Comparison of ENCODE assay signal across 8 mouse cellular contexts in the genomic region with DNA sequence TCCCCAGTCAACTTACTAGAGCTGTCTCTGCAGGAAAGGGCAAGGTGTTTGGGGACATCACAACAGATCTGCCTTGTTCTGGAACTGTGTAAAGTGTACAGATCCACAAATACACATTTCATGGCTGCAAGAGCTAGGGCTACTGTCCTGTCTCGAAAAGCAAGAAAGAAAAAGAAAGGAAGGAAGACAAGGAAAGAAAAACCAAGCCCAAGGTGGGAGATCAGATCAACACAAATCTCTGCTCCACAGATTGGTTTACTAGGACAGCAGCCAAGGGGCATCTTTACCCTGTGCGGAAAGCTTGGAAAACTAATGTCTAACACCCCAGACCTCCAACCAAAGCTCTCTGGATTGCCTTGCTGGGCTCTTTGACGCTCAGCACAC. TPM values are rescaled to one million over a fixed set of nuclear protein-coding genes. Genes with fewer than 3 reads are reported as not detected.
DNase-seq lines count a peak whose midpoint lies in the region; ATAC-seq and TF ChIP-seq lines count a peak whose summit lies in the region.

No protein-coding gene starts in this region.

- no peak for TF ChIP-seq EP300 in liver, embryonic 14.5 days (IDR thresholded peaks at IDR 0.05; ENCODE audit: low read depth)

- no peak for ATAC-seq in erythroblast, adult 5-6 weeks (replicated peaks; ENCODE audit: low FRiP score, poor library complexity, severe bottlenecking)
- ATAC-seq in liver, embryonic 14.5 days (ENCODE audit: insufficient read depth), result no peak

- 46% methylated on average over 3 of the region's 3 CpGs for WGBS in thymus, adult 2 months
- 34% methylated on average over 3 of the region's 3 CpGs for WGBS in liver, embryonic 14.5 days (ENCODE audit: insufficient replicate concordance)

- H3K36me3 ChIP-seq in erythroblast, embryonic 14.5 days (ENCODE audit: control insufficient read depth), result peaks cover 20% of the 10 kb centered on the region
- no peaks in the 10 kb centered on the region for H3K36me3 ChIP-seq in thymus, adult 2 months (ENCODE audit: control insufficient read depth, insufficient read depth, low read length)
- peaks cover 5% of the 10 kb centered on the region; the same call in 1 of the 2 replicates for H3K36me3 ChIP-seq in liver, embryonic 14.5 days (replicated peaks; ENCODE audit: control insufficient read depth, insufficient read depth, low read depth)

- no peak for TF ChIP-seq POLR2A in thymus, adult 2 months (IDR thresholded peaks at IDR 0.05; ENCODE audit: control insufficient read depth, extremely low read depth, insufficient read depth, low read length, poor library complexity)

- no peak for DNase-seq in thymus, adult 2 months
- no peak for DNase-seq in thymus, postnatal 4 days
- DNase-seq in liver, embryonic 14.5 days (ENCODE audit: low read depth in 3 of 3, low spot score in 3 of 3), result no peak
- no peak for DNase-seq in c-Kit-positive CD71-positive TER-119-positive erythroid progenitor cells, embryonic 14.5 days (ENCODE audit: low spot score)
- DNase-seq in cerebellum, adult 9-11 months, result no peak
- DNase-seq in ovary, postnatal 36 days (ENCODE audit: low spot score), result no peak

- peak overlapping the region; percentile 91 for H3K4me2 ChIP-seq in liver, embryonic 14.5 days (ENCODE audit: low read depth)

- peaks cover 73% of the 10 kb centered on the region for H3K4me1 ChIP-seq in erythroblast, embryonic 14.5 days (ENCODE audit: control insufficient read depth)
- peaks cover 51% of the 10 kb centered on the region for H3K4me1 ChIP-seq in thymus, adult 2 months (replicated peaks; ENCODE audit: control insufficient read depth, insufficient read depth, low read length)
- peaks cover 23 to 53% of the 10 kb centered on the region in 2 experiments for H3K4me1 ChIP-seq in liver, embryonic 14.5 days (replicated peaks; ENCODE audit: control insufficient read depth in 2 of 2, insufficient read depth in 2 of 2, low read length in 1 of 2)

- no peak for TF ChIP-seq CTCF in thymus, adult 2 months (IDR thresholded peaks at IDR 0.05; ENCODE audit: borderline replicate concordance, control insufficient read depth, extremely low read depth, insufficient read depth, low read length, poor library complexity)
- no peak for TF ChIP-seq CTCF in liver, embryonic 14.5 days (IDR thresholded peaks at IDR 0.05; ENCODE audit: low read depth)

- peaks cover 5% of the 10 kb centered on the region for H3K9me3 ChIP-seq in erythroblast, embryonic 14.5 days (ENCODE audit: control insufficient read depth, low read length)
- no peaks in the 10 kb centered on the region for H3K9me3 ChIP-seq in liver, embryonic 14.5 days (ENCODE audit: control insufficient read depth, low read length)

- H3K27me3 ChIP-seq in erythroblast, embryonic 14.5 days (ENCODE audit: control insufficient read depth), result no peaks in the 10 kb centered on the region
- no peaks in the 10 kb centered on the region for H3K27me3 ChIP-seq in thymus, adult 2 months (ENCODE audit: control insufficient read depth, insufficient read depth, low read length)
- H3K27me3 ChIP-seq in liver, embryonic 14.5 days (ENCODE audit: control insufficient read depth, insufficient read depth, low read length), result no peaks in the 10 kb centered on the region

- H3K4me3 ChIP-seq in erythroblast, embryonic 14.5 days (replicated peaks), result peak overlapping the region; percentile 69
- peak overlapping the region; percentile 52 for H3K4me3 ChIP-seq in thymus, adult 2 months (ENCODE audit: control insufficient read depth, insufficient read depth, low read length)
- peak overlapping the region; percentile 56 to 72 for H3K4me3 ChIP-seq in liver, embryonic 14.5 days (ENCODE audit: insufficient read depth in 1 of 2, low read depth in 2 of 2, low read length in 2 of 2)

- H3K9ac ChIP-seq in liver, embryonic 14.5 days (replicated peaks), result no peak overlapping the region; the same call in 1 of the 2 replicates

- no peak overlapping the region for H3K27ac ChIP-seq in thymus, adult 2 months (ENCODE audit: control insufficient read depth, insufficient read depth, low read length)
- H3K27ac ChIP-seq in liver, embryonic 14.5 days, result no peak overlapping the region; the same call in 1 of the 2 replicates

RNA-seq across cellular contexts. Expression of gene Srebf1, which starts 0.3 kb away (rescaled TPM):
- 10.0 and 12.3 TPM in 2 replicates for polyA plus RNA-seq in erythroblast, embryonic 14.5 days (2012)
- total RNA-seq in erythroblast, adult 5-6 weeks (2015; ENCODE audit: low replicate concordance), result 1.3 and 13.0 TPM in 2 replicates
- 4.6 and 12.2 TPM in 2 replicates for total RNA-seq in erythroblast, adult 5-6 weeks (2017; ENCODE audit: low replicate concordance)
- 466 and 519 TPM in 2 replicates for polyA plus RNA-seq in thymus, adult 2 months (2012; rRNA removed)
- polyA plus RNA-seq in liver, embryonic 14.5 days (2012; rRNA removed), result 38.8 and 45.7 TPM in 2 replicates
- 37.6 and 49.6 TPM in 2 replicates for polyA plus RNA-seq in liver, embryonic 14.5 days (2014; fragmentation: Nextera tagmentation; extraction: Ambion mirVana)
